Mouse (Mus musculus) myocyte (in vitro differentiated cells): ENCODE measurements around the gene Garnl3. TPM values are rescaled to one million over a fixed set of nuclear protein-coding genes. Genes with fewer than 3 reads are reported as not detected.

Experiments used
- H3K27me3 ChIP-seq: one replicate; pipeline ENCODE4 v1.6.1; 2011; ENCODE audit not compliant: control insufficient read depth, insufficient read depth, insufficient read length
- H3K36me3 ChIP-seq: one replicate; pipeline ENCODE4 v1.6.1; 2011; ENCODE audit not compliant: control insufficient read depth, insufficient read depth
- H3K4me2 ChIP-seq: one replicate; pipeline ENCODE4 v1.6.1; 2011; ENCODE audit warnings: low read depth, control low read depth
- H3K4me3 ChIP-seq: one replicate; pipeline ENCODE4 v1.5.1; 2011; ENCODE audit warnings: mild to moderate bottlenecking, control low read depth, moderate library complexity
- H3K79me2 ChIP-seq: one replicate; pipeline ENCODE4 v1.6.1; 2011; ENCODE audit not compliant: control insufficient read depth, insufficient read depth
- H3ac ChIP-seq: one replicate; pipeline ENCODE4 v1.6.1; 2011; ENCODE audit not compliant: control insufficient read depth, insufficient read length
- CEBPB ChIP-seq: IDR thresholded peaks from 2 replicates; pipeline ENCODE4 v1.6.1; 2011; ENCODE audit warnings: mild to moderate bottlenecking, moderate library complexity; ENCODE audit not compliant: poor library complexity, insufficient read depth, severe bottlenecking
- E2F4 ChIP-seq: IDR thresholded peaks from one replicate; pipeline ENCODE4 v1.6.1; 2011; ENCODE audit warnings: mild to moderate bottlenecking, control low read depth, moderate library complexity; ENCODE audit not compliant: insufficient read depth
- MAX ChIP-seq: IDR thresholded peaks from one replicate; pipeline ENCODE4 v1.6.1; 2011; ENCODE audit warnings: low read depth, mild to moderate bottlenecking, control low read depth
- MYOD1 ChIP-seq, 3 experiments: IDR thresholded peaks; one replicate each; pipeline ENCODE4 v1.6.1; 2011; ENCODE audit warnings: control low read depth in 2 of 3, low read depth in 2 of 3, mild to moderate bottlenecking in 2 of 3, moderate library complexity in 1 of 3; ENCODE audit not compliant: insufficient read length in 2 of 3, control insufficient read depth in 1 of 3
- MYOG ChIP-seq, 3 experiments: IDR thresholded peaks; one replicate each; pipeline ENCODE4 v1.6.1; 2011; ENCODE audit warnings: control low read depth in 2 of 3, low read depth in 2 of 3, mild to moderate bottlenecking in 2 of 3; ENCODE audit not compliant: insufficient read length in 2 of 3, control insufficient read depth in 1 of 3, insufficient read depth in 1 of 3
- POLR2A ChIP-seq: IDR thresholded peaks from one replicate; pipeline ENCODE4 v1.6.1; 2011; ENCODE audit warnings: low read depth, mild to moderate bottlenecking, control low read depth, moderate library complexity; ENCODE audit not compliant: insufficient read length
- POLR2AphosphoS2 ChIP-seq: IDR thresholded peaks from one replicate; pipeline ENCODE4 v1.6.1; 2011; ENCODE audit warnings: low read depth, control low read depth; ENCODE audit not compliant: insufficient read length
- REST ChIP-seq: IDR thresholded peaks from one replicate; pipeline ENCODE4 v1.6.1; 2011; ENCODE audit warnings: mild to moderate bottlenecking, control low read depth, moderate library complexity; ENCODE audit not compliant: insufficient read depth, insufficient read length
- SRF ChIP-seq: IDR thresholded peaks from one replicate; pipeline ENCODE4 v1.6.1; 2011; ENCODE audit warnings: low read depth; ENCODE audit not compliant: control insufficient read depth, insufficient read length
- TCF12 ChIP-seq: IDR thresholded peaks from one replicate; pipeline ENCODE4 v1.6.1; 2011; ENCODE audit warnings: mild to moderate bottlenecking, control low read depth; ENCODE audit not compliant: poor library complexity, insufficient read depth, severe bottlenecking
- TCF3 ChIP-seq: IDR thresholded peaks from one replicate; pipeline ENCODE4 v1.6.1; 2011; ENCODE audit warnings: low read depth, control low read depth; ENCODE audit not compliant: insufficient read length
- USF1 ChIP-seq: IDR thresholded peaks from one replicate; pipeline ENCODE4 v1.6.1; 2011; ENCODE audit warnings: low read depth, mild to moderate bottlenecking, control low read depth, moderate library complexity
- polyA plus RNA-seq: library from polyadenylated mRNA; unstranded; fragments of >200 nt; fragmentation: generic; extraction: Trizol; gene quantifications from one replicate; pipeline ENCODE4 v1.2.1, GENCODE M21; 2012; ENCODE audit warnings: missing spikeins

Garnl3 gene
- polyA plus RNA-seq, 1 experiment = 2.1 TPM

DNA sequence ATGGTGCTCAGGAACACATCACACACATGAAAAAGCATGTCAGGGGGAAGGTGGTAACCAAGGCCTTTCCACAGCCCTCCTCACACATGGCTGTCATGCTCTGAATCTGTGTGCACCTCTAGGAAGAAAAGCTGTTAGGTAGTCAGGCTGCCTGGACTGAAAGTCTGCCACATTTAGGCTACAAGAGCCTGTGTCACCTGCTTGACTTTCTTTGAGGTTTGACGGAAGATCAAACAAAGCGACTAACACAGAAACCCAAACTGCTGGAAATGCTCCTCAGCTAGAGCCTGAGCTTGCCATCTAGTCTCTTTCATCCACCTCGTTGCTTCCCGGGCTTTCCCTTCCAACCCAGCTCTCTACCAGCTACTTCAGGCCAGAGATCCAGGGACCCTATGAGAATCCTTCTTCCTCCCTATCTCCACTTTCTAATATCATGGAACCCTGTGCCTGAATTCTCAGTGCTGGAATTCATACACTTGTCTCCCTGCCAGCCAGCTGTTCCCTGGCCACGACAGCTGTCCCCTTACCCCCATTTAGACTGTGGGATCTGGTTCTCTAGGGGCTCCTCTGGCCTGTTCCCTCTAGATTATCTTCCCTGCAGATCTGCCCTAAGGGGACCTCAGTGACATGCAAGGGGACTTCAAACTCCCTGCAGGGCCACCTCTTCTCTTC, 98.9 kb downstream of the Garnl3 start:
- TF ChIP-seq MYOD1 (IDR thresholded peaks at IDR 0.05; ENCODE audit: control insufficient read depth in 1 of 3, insufficient read length in 2 of 3, low read depth in 2 of 3) (peak in 2 of 3 experiments; percentile 57 to 65), TCF12 (no peak), MYOG (IDR thresholded peaks at IDR 0.05; ENCODE audit: control insufficient read depth in 1 of 3, insufficient read depth in 1 of 3, insufficient read length in 2 of 3, low read depth in 2 of 3) (peak in 2 of 3 experiments; percentile 11 to 76)
- no peaks in the 10 kb centered on the region for H3K36me3 ChIP-seq

DNA sequence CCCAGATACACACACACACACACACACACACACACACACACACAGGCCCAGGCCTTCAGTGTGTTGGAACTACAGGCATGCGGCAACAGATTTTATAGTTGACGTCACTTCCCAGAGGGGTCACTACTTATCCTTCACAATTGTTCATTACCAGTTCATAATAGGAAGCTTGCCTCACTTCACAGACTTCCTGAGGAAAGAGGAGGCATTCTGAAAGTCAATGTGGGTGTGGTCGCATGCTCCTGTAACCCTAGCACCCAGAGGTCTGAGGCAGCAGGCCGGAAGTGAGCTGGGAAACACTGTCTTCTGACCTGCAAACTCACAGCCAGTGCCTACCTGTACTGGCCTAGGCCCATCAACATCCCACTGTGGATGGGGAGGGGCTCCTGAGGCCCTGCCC, 106.4 kb downstream of the Garnl3 start:
- no peak overlapping the region for H3K4me3 ChIP-seq
- H3ac ChIP-seq = no peak overlapping the region
- H3K36me3 ChIP-seq = no peaks in the 10 kb centered on the region
- TF ChIP-seq REST = no peak
- peaks cover 10% of the 10 kb centered on the region for H3K27me3 ChIP-seq
- no peak overlapping the region for H3K4me2 ChIP-seq
- H3K79me2 ChIP-seq = no peaks in the 10 kb centered on the region

More for the DNA sequence above, 98.9 kb downstream of the Garnl3 start:
- Histone ChIP-seq H3ac (no peak overlapping the region), H3K27me3 (no peaks in the 10 kb centered on the region), H3K4me3 (no peak overlapping the region), H3K4me2 (no peak overlapping the region), H3K79me2 (no peaks in the 10 kb centered on the region)

DNA sequence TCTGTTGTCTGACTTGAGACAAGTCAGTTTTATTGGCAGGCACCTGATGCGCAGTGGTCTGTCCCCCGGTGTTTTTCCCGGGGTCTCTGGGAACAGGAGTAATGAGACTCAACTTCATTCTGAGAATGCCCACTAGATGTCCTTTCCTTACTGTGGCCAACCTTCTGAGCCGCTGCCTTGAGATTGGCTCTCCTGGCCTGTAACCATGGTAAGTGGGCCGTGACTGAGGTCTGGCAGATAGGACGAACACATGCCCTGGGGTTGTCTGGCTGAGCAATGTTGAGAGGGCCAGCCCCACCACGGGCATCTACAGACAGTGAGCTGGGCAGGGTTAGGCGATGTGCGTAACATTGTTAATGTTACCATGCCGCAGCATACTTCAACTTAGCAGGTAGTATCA, 106.9 kb downstream of the Garnl3 start:
- H3K4me3 ChIP-seq = no peak overlapping the region
- no peaks in the 10 kb centered on the region for H3K79me2 ChIP-seq
- peaks cover 10% of the 10 kb centered on the region for H3K27me3 ChIP-seq
- no peak overlapping the region for H3K4me2 ChIP-seq
- TF ChIP-seq TCF3 (no peak), REST (no peak), MYOD1 (IDR thresholded peaks at IDR 0.05; ENCODE audit: control insufficient read depth in 1 of 3, insufficient read length in 2 of 3, low read depth in 2 of 3) (no peak), SRF (no peak), E2F4 (no peak), POLR2A (no peak), POLR2AphosphoS2 (no peak), MYOG (IDR thresholded peaks at IDR 0.05; ENCODE audit: control insufficient read depth in 1 of 3, insufficient read depth in 1 of 3, insufficient read length in 2 of 3, low read depth in 2 of 3) (no peak), TCF12 (no peak), CEBPB (no peak), USF1 (no peak), MAX (no peak)
- H3ac ChIP-seq = no peak overlapping the region
- H3K36me3 ChIP-seq = no peaks in the 10 kb centered on the region

DNA sequence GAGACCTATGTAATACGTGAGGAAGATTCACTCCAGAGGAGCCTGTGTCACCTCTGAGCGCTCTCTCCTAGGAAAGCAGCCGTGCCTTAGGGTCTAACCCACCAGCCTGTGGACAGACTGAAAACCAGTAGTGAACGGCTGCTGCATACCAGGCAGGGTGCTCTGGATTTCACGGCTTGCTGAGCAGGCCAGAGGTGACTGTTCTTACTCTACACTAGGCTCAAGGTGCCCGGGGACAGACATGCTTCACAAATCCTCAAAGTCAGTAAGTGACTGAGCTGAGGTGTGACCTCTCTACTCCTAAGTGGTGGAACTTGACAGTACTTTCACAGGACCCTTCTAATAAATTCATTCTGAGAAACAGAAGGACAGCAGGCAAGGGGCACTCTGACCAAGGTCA, 108.6 kb downstream of the Garnl3 start:
- Histone ChIP-seq H3K36me3 (no peaks in the 10 kb centered on the region), H3K4me3 (no peak overlapping the region), H3K4me2 (no peak overlapping the region), H3K79me2 (no peaks in the 10 kb centered on the region), H3ac (no peak overlapping the region), H3K27me3 (peaks cover 10% of the 10 kb centered on the region)
- TF ChIP-seq SRF = no peak
- TF ChIP-seq REST = no peak
- no peak for TF ChIP-seq MYOD1 (IDR thresholded peaks at IDR 0.05; ENCODE audit: control insufficient read depth in 1 of 3, insufficient read length in 2 of 3, low read depth in 2 of 3)
- no peak for TF ChIP-seq POLR2AphosphoS2
- TF ChIP-seq TCF12 = no peak

DNA sequence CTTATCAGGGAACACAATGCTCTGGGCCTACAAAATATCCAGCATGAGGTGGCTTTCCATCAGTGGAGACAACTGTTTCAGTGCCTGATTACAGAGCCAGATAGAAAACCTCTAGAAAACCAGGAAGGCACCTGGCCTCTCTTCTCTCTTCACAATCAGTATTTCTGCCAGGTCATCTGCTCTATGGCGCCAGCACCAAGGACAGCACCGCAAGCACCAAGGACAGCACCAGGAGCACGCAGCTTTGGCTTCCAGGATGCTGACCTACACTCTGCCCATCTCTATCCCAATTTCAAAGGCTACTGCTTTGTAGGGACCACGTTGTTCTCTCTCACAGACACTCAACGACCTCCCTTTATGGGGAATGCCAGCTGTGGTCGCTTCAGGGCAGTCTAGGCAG, 113.4 kb downstream of the Garnl3 start:
- Histone ChIP-seq H3K4me2 (no peak overlapping the region), H3ac (no peak overlapping the region), H3K36me3 (no peaks in the 10 kb centered on the region), H3K27me3 (peaks cover 4% of the 10 kb centered on the region), H3K4me3 (no peak overlapping the region), H3K79me2 (no peaks in the 10 kb centered on the region)
- TF ChIP-seq TCF3 = peak; percentile 88
- peak; percentile 100 for TF ChIP-seq REST
- peak in 1 of 3 experiments; percentile 56 for TF ChIP-seq MYOD1 (IDR thresholded peaks at IDR 0.05; ENCODE audit: control insufficient read depth in 1 of 3, insufficient read length in 2 of 3, low read depth in 2 of 3)
- no peak for TF ChIP-seq USF1
- no peak for TF ChIP-seq POLR2AphosphoS2
- TF ChIP-seq POLR2A = no peak
- peak; percentile 40 for TF ChIP-seq E2F4
- peak; percentile 44; the same call in 1 of the 2 replicates for TF ChIP-seq CEBPB
- peak; percentile 96 for TF ChIP-seq MAX
- TF ChIP-seq MYOG (IDR thresholded peaks at IDR 0.05; ENCODE audit: control insufficient read depth in 1 of 3, insufficient read depth in 1 of 3, insufficient read length in 2 of 3, low read depth in 2 of 3) = peak in 1 of 3 experiments; percentile 46
